Mouse (Mus musculus) left cerebral cortex, postnatal 14 days (tissue): ENCODE measurements at regions not wholly inside any gene's neighbourhood (a gene's known extent, or its start where the extent isn't known, plus 50 kb on each side); places are given as distances from the start of the nearest gene placed in this dataset.
A peak's percentile ranks its signal among the peaks of the same experiment; 100 is the strongest.

ENCODE experiments used
- DNase-seq, 2 experiments: peaks; one replicate each; pipeline ENCODE4 v3.0.0; 2021 to 2022; ENCODE audit warnings: low spot score in 2 of 2, mixed read lengths in 1 of 2
- intact Hi-C: fragments of 180-260 bp; cut with DNase I; formaldehyde crosslinking; loops from one replicate; pipeline ENCODE4 v1.15.1; 2025

GRCm38 (mm10) chr2:61272721-61273120 lies 305.7 kb upstream of the Tank start:
- intact Hi-C loops, result no loop called here
- DNase-seq, result peak in 1 of 2 experiments; percentile 32

- intact Hi-C loops, result no loop called here
These were observed 304.7 kb upstream of the Rbms1 start for GRCm38 (mm10) chr2:61267706-61268105.

GRCm38 (mm10) chr2:61250068-61250800 lies 287.2 kb upstream of the Rbms1 start:
- DNase-seq, result no peak
- intact Hi-C loops, result no loop called here

More at GRCm38 (mm10) chr2:61267706-61268105, 304.7 kb upstream of the Rbms1 start:
- no peak for DNase-seq

- intact Hi-C loops, result no loop called here
These were observed 285.0 kb upstream of the Rbms1 start for GRCm38 (mm10) chr2:61247956-61248355.

GRCm38 (mm10) chr2:61247336-61247735 lies 284.3 kb upstream of the Rbms1 start:
- intact Hi-C loops, result no loop called here
- no peak for DNase-seq

More at GRCm38 (mm10) chr2:61247956-61248355, 285.0 kb upstream of the Rbms1 start:
- no peak for DNase-seq

GRCm38 (mm10) chr2:61246691-61247258 lies 283.8 kb upstream of the Rbms1 start:
- DNase-seq, result no peak

GRCm38 (mm10) chr2:61245526-61245925 lies 282.5 kb upstream of the Rbms1 start:
- no peak for DNase-seq
- intact Hi-C loops, result no loop called here

More at GRCm38 (mm10) chr2:61246691-61247258, 283.8 kb upstream of the Rbms1 start:
- intact Hi-C loops, result no loop called here

GRCm38 (mm10) chr2:61221676-61222075 lies 258.7 kb upstream of the Rbms1 start:
- intact Hi-C loops, result no loop called here
- DNase-seq, result no peak

GRCm38 (mm10) chr2:61221157-61221556 lies 258.2 kb upstream of the Rbms1 start:
- intact Hi-C loops, result no loop called here
- DNase-seq, result no peak

GRCm38 (mm10) chr2:61213951-61214350 lies 251.0 kb upstream of the Rbms1 start:
- intact Hi-C loops, result no loop called here
- no peak for DNase-seq

- intact Hi-C loops, result no loop called here
- DNase-seq, result no peak
These were observed 238.4 kb upstream of the Rbms1 start for GRCm38 (mm10) chr2:61201387-61201786.

- DNase-seq, result no peak
- intact Hi-C loops, result no loop called here
These were observed 231.0 kb upstream of the Rbms1 start for GRCm38 (mm10) chr2:61193976-61194375.

GRCm38 (mm10) chr2:61182424-61182979 lies 219.5 kb upstream of the Rbms1 start:
- intact Hi-C loops, result no loop called here
- no peak for DNase-seq

- DNase-seq, result no peak
- intact Hi-C loops, result no loop called here
These were observed 214.8 kb upstream of the Rbms1 start for GRCm38 (mm10) chr2:61177801-61178200.

GRCm38 (mm10) chr2:61176807-61177206 lies 213.8 kb upstream of the Rbms1 start:
- no peak for DNase-seq
- intact Hi-C loops, result no loop called here

- no peak for DNase-seq
- intact Hi-C loops, result no loop called here
These were observed 210.6 kb upstream of the Rbms1 start for GRCm38 (mm10) chr2:61173581-61173980.

GRCm38 (mm10) chr2:61161336-61161735 lies 198.3 kb upstream of the Rbms1 start:
- DNase-seq, result no peak
- intact Hi-C loops, result no loop called here

GRCm38 (mm10) chr2:61159761-61160160 lies 196.8 kb upstream of the Rbms1 start:
- intact Hi-C loops, result no loop called here
- no peak for DNase-seq

GRCm38 (mm10) chr2:61138998-61139631 lies 176.1 kb upstream of the Rbms1 start:
- intact Hi-C loops, result no loop called here
- peak; percentile 12 to 43 for DNase-seq

GRCm38 (mm10) chr2:61138625-61138997 lies 175.6 kb upstream of the Rbms1 start:
- intact Hi-C loops, result no loop called here
- DNase-seq, result no peak
